Mouse (Mus musculus): Measurements from ENCODE around the gene Kcnk4.

DNA sequence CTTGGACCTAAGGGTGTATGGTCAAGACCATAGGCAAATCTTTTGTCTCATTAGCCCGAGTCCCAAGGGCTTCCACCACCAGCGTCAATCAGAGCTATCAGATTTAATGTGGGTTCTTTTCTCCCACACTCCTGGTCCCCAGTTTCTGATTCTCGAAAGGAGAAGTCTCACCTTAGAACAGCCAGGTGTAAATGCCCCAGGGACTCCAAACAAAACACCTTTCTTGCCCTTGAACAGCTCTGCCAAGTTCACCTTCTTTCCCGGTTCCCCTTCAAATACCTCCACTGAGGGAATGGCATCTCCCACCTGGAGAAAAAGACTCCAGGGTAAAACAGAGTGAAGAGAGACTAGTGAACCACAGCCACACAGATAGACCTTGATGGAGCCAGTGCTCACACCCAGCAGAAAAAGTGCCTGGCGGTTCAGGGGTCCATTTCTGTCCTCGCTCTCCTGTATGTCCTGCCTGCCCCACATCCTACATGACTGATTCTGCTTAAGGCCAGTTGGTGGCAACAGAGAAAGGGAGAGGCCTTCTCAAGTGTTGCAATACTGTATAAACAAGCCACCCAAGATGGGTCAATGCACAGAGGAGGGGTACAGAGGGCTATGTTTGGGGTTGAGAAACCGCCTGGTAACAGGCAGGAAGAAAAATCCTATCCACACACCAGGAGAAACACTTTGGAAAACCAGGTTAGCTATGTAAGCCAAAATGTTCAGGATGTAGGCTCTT, 26.3 kb downstream of the Kcnk4 start:
- TF ChIP-seq CTCF (conservative IDR thresholded peaks at IDR 0.05; ENCODE audit: low read length) = no peak
- TF ChIP-seq NANOG (IDR thresholded peaks at IDR 0.05; ENCODE audit: borderline replicate concordance, low read length) = no peak

All from E14TG2a.4 (cell line).